Mouse (Mus musculus): ENCODE results near the gene Ap5s1. TPM values are rescaled to one million over a fixed set of nuclear protein-coding genes. Genes with fewer than 3 reads are reported as not detected.

Ap5s1 gene
- polyA plus RNA-seq, 1 experiment from 2014 or later = 19.5 TPM

DNA sequence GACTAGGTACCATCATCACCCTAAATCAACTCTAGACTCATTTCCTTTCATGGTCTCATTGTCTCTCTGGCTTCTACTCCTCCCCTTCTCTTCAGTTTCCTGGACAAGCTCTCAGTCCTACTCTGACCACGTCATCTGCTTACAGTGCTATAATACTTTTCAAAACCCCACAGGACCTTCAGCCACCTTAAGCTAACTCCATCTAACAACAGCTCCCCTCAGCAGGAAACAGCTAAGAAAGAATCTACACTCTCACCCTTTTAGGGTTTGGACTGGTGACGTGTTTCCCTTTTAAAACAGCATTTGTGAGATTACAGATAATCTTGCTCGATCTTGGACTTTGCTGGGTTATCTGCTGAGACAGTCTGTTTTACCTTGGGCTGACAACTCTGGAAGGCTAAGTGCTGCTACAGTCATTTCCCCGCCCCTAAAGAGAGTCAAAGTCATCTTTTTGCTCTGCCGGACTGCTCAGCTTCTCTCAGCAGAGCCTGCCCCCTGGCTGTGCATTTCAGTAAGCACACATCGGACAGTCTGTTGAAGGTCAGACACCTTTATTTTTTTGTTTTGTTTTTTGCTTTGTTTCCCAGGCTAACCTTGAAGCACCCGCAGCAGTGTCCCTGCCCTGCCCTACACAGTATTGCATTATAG lies 46.9 kb downstream of the Ap5s1 start:
- Histone ChIP-seq H3K27ac (ENCODE audit: low read depth) (peak overlapping the region; percentile 34; the same call in 1 of the 2 replicates), H3K4me3 (ENCODE audit: low read depth, low read length) (no peak overlapping the region), H3K9ac (replicated peaks) (peak overlapping the region; percentile 14; the same call in 1 of the 2 replicates), H3K4me1 (ENCODE audit: insufficient read depth) (0 out of 2 replicates have a peak, but pooled peaks cover 6% of the 10 kb centered on the region), H3K9me3 (ENCODE audit: low read length) (no peaks in the 10 kb centered on the region), H3K27me3 (ENCODE audit: insufficient read depth, low read length) (no peaks in the 10 kb centered on the region), H3K4me2 (ENCODE audit: low read depth, low read length) (peak overlapping the region; percentile 22), H3K36me3 (replicated peaks; ENCODE audit: insufficient read depth, low read length) (0 out of 2 replicates have a peak, but pooled peaks cover 5% of the 10 kb centered on the region)
- DNase-seq = peak; percentile 80
- 8% methylated on average over 7 of the region's 7 CpGs for WGBS (ENCODE audit: insufficient replicate concordance)
- ATAC-seq = peak; percentile 94
- TF ChIP-seq EP300 (IDR thresholded peaks at IDR 0.05; ENCODE audit: low read depth) = peak; percentile 87
- TF ChIP-seq CTCF (IDR thresholded peaks at IDR 0.05; ENCODE audit: low read depth) = peak; percentile 95

DNA sequence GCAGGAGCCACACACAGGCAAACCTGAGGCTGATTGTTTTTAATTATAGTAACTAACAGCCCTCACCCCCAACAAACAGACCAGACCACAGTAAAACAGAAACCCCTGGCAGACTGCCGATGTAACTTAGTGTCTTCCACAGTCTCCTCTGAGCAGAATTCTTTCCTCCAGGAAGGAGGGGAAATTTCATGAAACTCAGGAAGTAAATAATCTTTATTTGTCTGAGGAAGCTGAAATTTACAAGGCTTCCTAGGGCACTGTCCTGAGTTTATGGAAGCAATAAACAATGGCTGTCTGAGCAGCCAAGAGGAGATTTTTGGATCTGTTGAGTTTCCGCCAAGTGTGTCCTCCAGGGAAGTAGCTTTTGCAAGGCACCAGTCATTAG lies 47.4 kb downstream of the Ap5s1 start:
- H3K4me3 ChIP-seq (ENCODE audit: low read depth, low read length) = no peak overlapping the region
- H3K9me3 ChIP-seq (ENCODE audit: low read length) = no peaks in the 10 kb centered on the region
- peak overlapping the region; percentile 14; the same call in 1 of the 2 replicates for H3K9ac ChIP-seq (replicated peaks)
- peak overlapping the region; percentile 34; the same call in 1 of the 2 replicates for H3K27ac ChIP-seq (ENCODE audit: low read depth)
- H3K36me3 ChIP-seq (replicated peaks; ENCODE audit: insufficient read depth, low read length) = 0 out of 2 replicates have a peak, but pooled peaks cover 2% of the 10 kb centered on the region
- no peaks in the 10 kb centered on the region for H3K27me3 ChIP-seq (ENCODE audit: insufficient read depth, low read length)
- DNase-seq (no peak), ATAC-seq (peak; percentile 3; the same call in 1 of the 2 replicates)
- TF ChIP-seq EP300 (IDR thresholded peaks at IDR 0.05; ENCODE audit: low read depth) = no peak
- no peak for TF ChIP-seq CTCF (IDR thresholded peaks at IDR 0.05; ENCODE audit: low read depth)
- WGBS (ENCODE audit: insufficient replicate concordance) = 53% methylated on average over 2 of the region's 2 CpGs
- 0 out of 2 replicates have a peak, but pooled peaks cover 6% of the 10 kb centered on the region for H3K4me1 ChIP-seq (ENCODE audit: insufficient read depth)
- H3K4me2 ChIP-seq (ENCODE audit: low read depth, low read length) = peak overlapping the region; percentile 22

DNA sequence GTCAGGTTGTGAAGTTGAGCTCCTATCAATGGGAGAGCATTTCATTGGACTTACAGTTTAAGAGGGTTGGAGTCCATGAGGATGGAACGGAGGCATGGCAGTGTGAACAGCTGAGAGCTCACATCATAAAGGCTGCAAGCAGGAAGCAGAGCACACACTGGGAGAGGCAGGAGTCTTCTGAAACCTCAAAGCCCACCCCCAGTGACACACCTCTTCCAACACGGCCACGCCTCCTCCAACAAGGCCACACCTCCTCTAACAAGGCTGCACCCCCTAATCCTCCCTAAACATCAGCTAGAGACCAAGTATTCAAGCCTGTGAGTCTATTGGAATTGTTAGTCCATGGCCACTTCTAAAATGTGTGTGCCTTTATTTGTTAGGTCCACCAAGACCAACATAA lies 48.9 kb downstream of the Ap5s1 start:
- ATAC-seq = no peak
- 69% methylated on average over 3 of the region's 3 CpGs for WGBS (ENCODE audit: insufficient replicate concordance)

DNA sequence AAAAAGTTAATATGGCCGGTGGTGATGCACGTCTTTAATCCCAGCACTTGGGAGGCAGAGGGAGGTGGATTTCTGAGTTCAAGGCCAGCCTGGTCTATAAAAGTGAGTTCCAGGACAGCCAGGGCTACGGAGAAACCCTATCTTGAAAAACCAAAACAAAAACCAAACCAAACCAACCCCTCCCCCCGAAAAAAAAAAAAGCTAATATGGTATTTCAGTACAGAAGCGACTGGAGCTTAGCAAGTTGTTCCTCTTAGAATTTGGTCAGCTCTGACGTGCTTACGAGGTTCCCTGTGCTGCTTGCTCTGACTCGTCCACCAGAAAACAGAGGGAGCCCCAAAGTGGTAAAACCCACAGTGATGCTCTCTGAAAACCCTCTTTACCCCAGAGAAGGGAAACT lies 51.8 kb downstream of the Ap5s1 start:
- no peaks in the 10 kb centered on the region for H3K36me3 ChIP-seq (replicated peaks; ENCODE audit: insufficient read depth, low read length)
- TF ChIP-seq EP300 (IDR thresholded peaks at IDR 0.05; ENCODE audit: low read depth) (no peak), CTCF (IDR thresholded peaks at IDR 0.05; ENCODE audit: low read depth) (no peak)
- H3K27me3 ChIP-seq (ENCODE audit: insufficient read depth, low read length) = no peaks in the 10 kb centered on the region
- ATAC-seq (no peak), DNase-seq (no peak)
- no peaks in the 10 kb centered on the region for H3K9me3 ChIP-seq (ENCODE audit: low read length)
- peaks cover 17% of the 10 kb centered on the region for H3K4me1 ChIP-seq (ENCODE audit: insufficient read depth)
- WGBS (ENCODE audit: insufficient replicate concordance) = 66% methylated on average over 8 of the region's 8 CpGs
- H3K27ac ChIP-seq (ENCODE audit: low read depth) = no peak overlapping the region
- no peak overlapping the region for H3K4me2 ChIP-seq (ENCODE audit: low read depth, low read length)
- H3K4me3 ChIP-seq (ENCODE audit: low read depth, low read length) = no peak overlapping the region
- H3K9ac ChIP-seq (replicated peaks) = no peak overlapping the region

More for the DNA sequence above, 48.9 kb downstream of the Ap5s1 start:
- TF ChIP-seq CTCF (IDR thresholded peaks at IDR 0.05; ENCODE audit: low read depth) = no peak
- Histone ChIP-seq H3K9me3 (ENCODE audit: low read length) (no peaks in the 10 kb centered on the region), H3K27ac (ENCODE audit: low read depth) (no peak overlapping the region), H3K4me3 (ENCODE audit: low read depth, low read length) (no peak overlapping the region), H3K4me1 (ENCODE audit: insufficient read depth) (peaks cover 14% of the 10 kb centered on the region), H3K27me3 (ENCODE audit: insufficient read depth, low read length) (no peaks in the 10 kb centered on the region), H3K36me3 (replicated peaks; ENCODE audit: insufficient read depth, low read length) (no peaks in the 10 kb centered on the region), H3K9ac (replicated peaks) (no peak overlapping the region), H3K4me2 (ENCODE audit: low read depth, low read length) (no peak overlapping the region)
- DNase-seq = no peak

DNA sequence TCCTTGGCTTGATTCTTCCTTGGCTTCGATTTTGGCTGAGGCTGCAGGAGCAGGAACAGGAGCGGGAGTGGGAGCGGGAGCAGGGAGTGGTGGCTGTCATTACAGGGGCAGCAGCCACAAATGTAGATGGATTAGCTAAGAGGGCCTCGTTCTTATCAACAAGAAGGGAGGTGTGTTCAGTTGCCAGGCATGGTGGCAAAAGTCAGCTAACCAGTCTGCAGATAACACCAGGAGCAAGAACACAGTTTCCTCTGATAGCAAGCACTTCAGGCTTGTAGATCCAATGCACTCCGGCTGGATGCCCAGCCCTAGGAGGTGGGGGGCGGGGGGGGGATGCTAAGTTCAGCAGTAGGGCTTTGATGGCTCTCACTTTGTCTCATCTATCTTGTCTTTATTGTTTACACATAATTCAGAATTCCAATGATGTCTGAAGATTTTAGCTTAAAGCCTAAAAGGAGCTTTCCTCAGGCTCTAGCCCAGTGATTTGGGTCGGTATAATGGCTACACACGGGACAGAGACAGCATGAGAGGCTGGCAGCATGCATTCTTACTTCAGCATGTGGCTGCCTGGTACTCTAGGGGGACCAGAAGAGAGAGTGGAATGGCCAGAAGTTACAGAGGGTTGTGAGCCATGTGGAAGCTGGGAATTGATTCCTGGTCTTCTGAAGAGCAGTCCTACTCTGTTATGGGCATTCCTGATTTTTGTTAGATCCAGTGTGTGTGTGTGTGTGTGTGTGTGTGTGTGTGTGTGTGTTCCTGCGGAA lies 53.8 kb downstream of the Ap5s1 start:
- no peak for TF ChIP-seq CTCF (IDR thresholded peaks at IDR 0.05; ENCODE audit: low read depth)
- peak; percentile 55 for TF ChIP-seq EP300 (IDR thresholded peaks at IDR 0.05; ENCODE audit: low read depth)
- WGBS (ENCODE audit: insufficient replicate concordance) = 39% methylated on average over 9 of the region's 9 CpGs
- Histone ChIP-seq H3K4me1 (ENCODE audit: insufficient read depth) (peaks cover 25% of the 10 kb centered on the region), H3K27me3 (ENCODE audit: insufficient read depth, low read length) (no peaks in the 10 kb centered on the region), H3K4me3 (ENCODE audit: low read depth, low read length) (no peak overlapping the region), H3K27ac (ENCODE audit: low read depth) (peak overlapping the region; percentile 45; the same call in 1 of the 2 replicates), H3K4me2 (ENCODE audit: low read depth, low read length) (peak overlapping the region; percentile 52), H3K9me3 (ENCODE audit: low read length) (no peaks in the 10 kb centered on the region), H3K36me3 (replicated peaks; ENCODE audit: insufficient read depth, low read length) (no peaks in the 10 kb centered on the region), H3K9ac (replicated peaks) (no peak overlapping the region)
- DNase-seq (no peak), ATAC-seq (no peak)

DNA sequence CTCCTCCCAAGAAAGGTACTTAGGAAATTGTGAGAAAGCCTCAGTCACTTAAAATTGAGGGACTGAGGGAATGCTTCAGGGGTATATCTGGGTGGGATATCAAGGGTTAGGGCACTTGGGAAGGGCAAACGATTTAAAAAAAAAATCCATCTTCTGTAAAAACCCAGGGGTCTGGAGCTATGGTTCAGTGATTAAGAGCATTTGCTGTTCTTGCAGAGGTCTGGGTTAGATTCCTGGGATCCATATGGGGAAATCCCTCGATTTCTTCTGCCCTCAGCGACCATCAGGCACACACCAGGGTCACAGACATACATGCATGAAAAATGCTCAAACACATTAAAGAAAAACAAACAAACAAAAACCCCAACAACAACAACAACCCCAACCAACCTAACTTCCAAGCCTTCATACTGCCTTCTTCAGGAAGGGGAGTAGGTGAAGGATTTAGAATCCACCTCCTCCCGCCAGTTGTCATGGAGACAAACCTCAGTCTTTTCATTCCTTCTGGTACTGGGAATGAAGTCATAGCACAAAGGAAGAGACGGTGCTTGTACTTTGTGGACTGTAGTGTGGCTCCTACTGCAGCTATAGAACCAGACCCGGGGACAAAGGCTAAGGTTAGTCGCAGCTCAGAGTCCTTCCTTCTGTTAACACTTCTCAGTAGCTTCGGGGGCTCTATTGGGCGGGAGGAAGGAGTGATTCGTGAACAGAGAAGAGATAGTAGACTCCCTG lies 54.8 kb downstream of the Ap5s1 start:
- Histone ChIP-seq H3K27me3 (ENCODE audit: insufficient read depth, low read length) (no peaks in the 10 kb centered on the region), H3K36me3 (replicated peaks; ENCODE audit: insufficient read depth, low read length) (no peaks in the 10 kb centered on the region; the same call in 1 of the 2 replicates), H3K9me3 (ENCODE audit: low read length) (no peaks in the 10 kb centered on the region), H3K9ac (replicated peaks) (peak overlapping the region; percentile 92), H3K4me1 (ENCODE audit: insufficient read depth) (peaks cover 25% of the 10 kb centered on the region), H3K4me2 (ENCODE audit: low read depth, low read length) (peak overlapping the region; percentile 80), H3K4me3 (ENCODE audit: low read depth, low read length) (peak overlapping the region; percentile 81), H3K27ac (ENCODE audit: low read depth) (peak overlapping the region; percentile 99)
- DNase-seq (no peak), ATAC-seq (peak; percentile 33)
- 8% methylated on average over 10 of the region's 10 CpGs for WGBS (ENCODE audit: insufficient replicate concordance)
- TF ChIP-seq EP300 (IDR thresholded peaks at IDR 0.05; ENCODE audit: low read depth) (no peak), CTCF (IDR thresholded peaks at IDR 0.05; ENCODE audit: low read depth) (no peak)

Measured in liver, postnatal 0 days (tissue).